Mouse (Mus musculus) R1 (cell line): Measurements from ENCODE around the gene Schip1.

ENCODE experiments used
- DNase-seq: peaks from one replicate; pipeline ENCODE4 v3.0.0-alpha.2; 2018; ENCODE audit warnings: low read depth, low spot score

The Schip1 gene

DNA sequence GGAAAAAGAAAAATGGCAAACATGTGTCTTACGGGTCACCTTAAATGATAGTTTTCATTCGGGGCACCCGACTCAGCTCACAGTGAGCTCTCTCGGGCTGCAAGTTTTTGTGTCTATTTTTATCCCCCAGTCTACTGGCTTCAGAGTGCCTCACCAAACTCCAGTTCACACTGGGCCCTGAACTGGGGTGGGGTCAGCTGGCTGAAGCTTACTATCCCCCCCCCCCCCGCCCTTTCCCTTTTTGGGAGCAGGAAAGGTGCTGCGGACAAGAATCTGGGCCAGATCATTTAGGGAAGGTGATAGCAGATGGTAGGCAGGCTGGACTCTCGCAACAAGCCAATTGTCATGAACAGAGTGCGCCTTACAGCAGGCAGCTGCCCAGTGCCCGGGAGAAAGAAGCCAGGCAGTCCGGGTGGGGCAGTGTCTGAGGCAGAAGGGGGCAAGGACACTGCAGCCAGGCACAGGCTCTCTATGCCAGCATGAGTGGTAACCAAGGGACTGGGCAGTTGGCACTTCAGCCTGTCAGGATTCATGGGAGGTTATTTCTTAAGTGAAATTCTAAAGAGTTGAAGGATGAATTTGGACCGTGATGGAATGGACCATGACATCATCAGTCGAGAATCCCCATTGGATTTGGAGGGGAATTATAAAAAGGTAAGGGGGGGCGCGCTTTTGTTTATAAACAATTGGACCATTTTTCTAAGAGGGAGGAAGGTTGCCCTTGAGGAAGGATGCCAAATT is 519.3 kb downstream of the Schip1 start:
- DNase-seq, result no peak

- no peak for DNase-seq
Measured at GRCm38 (mm10) chr3:68585213-68585612, 520.6 kb downstream of the Schip1 start.

DNA sequence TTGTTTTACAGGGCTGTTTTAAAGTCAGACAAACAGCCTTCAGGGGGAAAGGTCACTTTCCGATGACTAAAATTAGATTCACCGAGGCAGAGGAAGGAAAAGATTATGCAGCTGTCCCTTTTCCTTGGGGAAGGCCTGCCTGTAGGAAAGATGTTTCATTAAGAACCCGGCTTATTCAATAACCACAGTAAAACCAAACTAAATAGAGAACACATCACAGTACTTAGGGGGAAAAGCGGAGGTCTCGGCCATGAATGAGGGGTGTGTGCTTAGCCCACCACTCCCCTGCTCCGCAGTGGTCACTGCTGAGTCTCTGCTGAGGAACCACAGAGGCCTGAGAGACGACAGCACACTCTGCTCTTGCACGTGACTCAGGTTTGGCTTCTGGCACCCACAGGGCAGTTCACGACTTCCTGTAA is 522.1 kb downstream of the Schip1 start:
- no peak for DNase-seq

DNA sequence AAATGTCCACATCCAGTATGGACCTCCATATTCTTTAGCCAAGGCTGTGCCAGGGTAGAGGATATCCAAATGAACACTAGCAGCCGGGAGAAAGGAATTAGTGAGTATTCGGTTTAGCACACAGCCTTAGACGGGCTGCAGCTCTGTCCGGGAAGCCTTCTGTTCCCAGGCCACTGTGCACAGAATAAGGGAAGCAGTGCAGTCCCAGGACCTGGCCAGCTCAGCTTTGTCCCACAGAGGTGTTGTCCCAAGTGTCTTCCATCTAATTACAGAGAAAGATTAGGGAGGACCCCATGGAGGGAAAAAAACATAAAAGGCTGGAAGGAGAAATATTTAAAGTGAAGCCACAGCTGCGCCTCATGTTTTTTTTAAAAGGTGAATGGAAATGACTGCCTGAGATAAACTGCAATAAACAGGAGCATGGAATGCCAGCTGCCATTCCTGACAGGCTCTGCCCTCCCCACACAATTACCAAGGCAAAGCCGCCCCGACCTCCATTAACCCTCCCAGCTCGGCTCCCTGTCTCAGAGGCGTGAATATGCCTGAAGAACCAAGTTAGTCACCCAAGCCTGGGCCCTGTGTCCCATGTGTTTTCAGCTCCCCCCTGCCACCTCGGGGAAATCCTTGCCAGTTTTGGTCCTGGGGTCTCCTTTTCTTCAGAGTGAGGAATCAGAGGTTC is 523.1 kb downstream of the Schip1 start:
- no peak for DNase-seq

- DNase-seq, result no peak
Measured at GRCm38 (mm10) chr3:68589220-68589840, 524.7 kb downstream of the Schip1 start.

DNA sequence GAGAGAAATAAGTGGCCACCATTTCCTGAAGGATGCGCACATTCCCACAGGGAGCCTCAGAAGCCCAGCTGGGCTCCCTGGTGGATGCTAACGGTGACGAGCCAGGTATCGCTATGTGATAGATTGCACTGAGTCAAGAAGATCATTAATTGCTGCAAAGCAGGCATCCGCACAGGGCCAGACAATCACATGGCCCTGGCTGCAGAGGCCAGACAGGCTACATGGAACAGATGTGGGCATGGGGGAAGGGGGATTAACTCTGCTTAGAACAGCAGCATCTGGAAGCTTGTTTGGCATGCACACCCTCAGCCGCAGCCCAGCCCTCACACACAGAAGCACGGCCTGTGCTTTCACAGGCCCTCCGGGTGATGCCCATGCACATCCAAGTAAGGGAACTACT is 525.8 kb downstream of the Schip1 start:
- DNase-seq, result no peak

- DNase-seq, result no peak
Measured at GRCm38 (mm10) chr3:68592575-68592974, 528.0 kb downstream of the Schip1 start.

GRCm38 (mm10) chr3:68593073-68593867 is 528.7 kb downstream of the Schip1 start:
- DNase-seq, result no peak

DNA sequence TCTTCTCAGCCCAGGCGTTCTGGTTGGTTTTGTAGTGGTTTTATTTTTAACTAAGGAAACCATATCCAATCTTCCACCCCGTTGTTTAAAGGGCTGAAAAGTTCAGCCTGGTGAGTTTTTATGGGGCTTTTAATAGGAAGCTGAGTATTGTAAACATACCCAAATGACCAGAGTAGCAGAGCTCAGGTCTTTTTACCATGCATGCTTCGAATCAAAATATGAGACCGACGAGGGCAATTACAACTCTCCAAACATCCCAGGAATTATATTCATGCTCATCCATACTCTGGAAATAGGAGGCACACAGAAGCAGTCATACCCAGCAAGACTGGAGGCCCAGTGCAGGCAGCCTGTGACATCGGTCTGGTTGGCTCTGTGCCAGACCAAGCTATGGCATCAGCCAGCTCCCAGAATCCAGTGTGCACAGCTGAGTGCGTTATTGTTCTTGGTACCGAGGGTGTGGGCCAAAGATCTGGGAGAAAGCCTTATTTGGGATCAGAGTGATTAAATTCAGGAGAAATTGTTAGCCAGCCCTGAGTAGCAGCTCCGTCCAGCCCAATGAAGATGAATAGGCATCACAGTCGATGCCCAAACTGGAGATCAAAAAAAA is 530.8 kb downstream of the Schip1 start:
- no peak for DNase-seq

DNA sequence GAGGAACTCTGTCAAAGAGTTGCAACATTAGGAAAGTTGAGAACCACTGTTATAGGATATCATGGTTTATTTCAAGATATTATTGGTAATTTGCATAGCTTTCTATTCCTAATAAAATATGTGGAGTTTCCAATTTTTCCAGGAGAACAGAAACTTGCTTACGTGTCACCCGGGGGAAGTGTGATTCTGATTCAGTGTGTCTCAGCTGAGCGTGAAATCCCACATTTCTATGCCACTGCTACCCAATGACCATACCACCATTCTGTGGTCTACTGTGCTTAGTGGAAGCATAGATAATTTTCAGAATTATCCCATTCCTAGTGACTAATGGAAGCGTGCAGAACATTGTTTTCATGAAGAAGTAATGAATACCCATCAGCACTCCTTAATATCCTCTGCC is 532.3 kb downstream of the Schip1 start:
- no peak for DNase-seq

- no peak for DNase-seq
Measured at GRCm38 (mm10) chr3:68602891-68603290, 538.3 kb downstream of the Schip1 start.

- no peak for DNase-seq
Measured at GRCm38 (mm10) chr3:68604467-68604866, 539.9 kb downstream of the Schip1 start.

DNA sequence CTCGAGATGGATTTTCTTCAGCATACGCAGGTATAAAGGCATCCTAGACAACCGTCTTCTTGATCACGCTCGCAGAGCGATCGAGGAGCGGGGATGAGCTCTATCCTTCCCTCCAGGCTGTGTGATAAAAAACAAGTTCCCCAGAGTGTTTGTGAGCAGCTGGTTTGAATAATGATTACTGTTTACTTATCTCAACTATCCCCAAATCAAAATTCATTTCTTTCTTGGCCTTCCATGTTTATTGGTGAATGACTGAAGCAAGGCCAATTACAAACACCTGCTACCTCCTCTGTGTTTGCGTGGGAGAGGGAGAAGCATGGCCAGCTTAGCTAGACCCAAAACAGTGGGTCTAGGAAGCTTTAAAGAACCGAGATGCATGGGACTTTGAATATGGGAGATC is 540.4 kb downstream of the Schip1 start:
- DNase-seq, result no peak

- DNase-seq, result no peak
Measured at GRCm38 (mm10) chr3:68605942-68606603, 541.5 kb downstream of the Schip1 start.

DNA sequence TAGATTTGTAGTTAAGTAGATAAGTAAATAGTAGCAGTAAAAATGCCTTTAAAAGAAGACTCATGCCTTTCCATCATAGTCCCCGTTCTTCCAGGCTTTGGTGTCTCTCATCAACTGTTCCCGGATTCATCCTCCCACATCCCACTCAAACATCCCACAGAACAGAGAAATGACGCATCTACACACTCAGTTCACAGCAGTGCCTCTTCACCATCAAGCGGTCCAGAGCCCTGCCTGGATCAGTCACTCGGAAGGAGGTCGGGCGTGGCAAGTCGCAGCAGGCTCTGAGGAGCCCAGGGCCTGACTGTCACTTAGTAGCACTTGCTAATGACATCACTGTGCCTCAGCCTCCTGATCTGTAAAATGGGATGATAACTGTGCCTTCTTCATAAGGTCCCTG is 542.1 kb downstream of the Schip1 start:
- DNase-seq, result no peak

DNA sequence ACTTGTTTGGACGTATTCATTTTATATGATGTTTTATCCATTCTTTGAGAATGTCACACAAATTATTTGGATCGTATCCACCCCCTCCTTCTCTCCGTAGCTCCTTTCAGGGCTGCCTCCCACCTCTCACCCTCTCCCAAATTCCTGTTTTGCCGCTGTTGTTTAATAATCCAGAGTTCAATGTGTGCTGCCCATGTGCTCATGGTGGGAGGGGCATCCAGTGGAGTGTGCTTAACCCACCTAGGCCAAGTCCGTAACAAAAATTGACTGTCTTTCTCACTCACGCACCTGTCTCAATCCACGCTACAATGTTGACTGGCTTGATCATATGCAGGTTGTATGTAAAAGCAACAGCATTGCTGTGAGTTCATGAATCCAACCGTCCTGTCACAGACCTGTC is 542.7 kb downstream of the Schip1 start:
- DNase-seq, result no peak

GRCm38 (mm10) chr3:68608848-68609497 is 544.4 kb downstream of the Schip1 start:
- peak; percentile 27 for DNase-seq

DNA sequence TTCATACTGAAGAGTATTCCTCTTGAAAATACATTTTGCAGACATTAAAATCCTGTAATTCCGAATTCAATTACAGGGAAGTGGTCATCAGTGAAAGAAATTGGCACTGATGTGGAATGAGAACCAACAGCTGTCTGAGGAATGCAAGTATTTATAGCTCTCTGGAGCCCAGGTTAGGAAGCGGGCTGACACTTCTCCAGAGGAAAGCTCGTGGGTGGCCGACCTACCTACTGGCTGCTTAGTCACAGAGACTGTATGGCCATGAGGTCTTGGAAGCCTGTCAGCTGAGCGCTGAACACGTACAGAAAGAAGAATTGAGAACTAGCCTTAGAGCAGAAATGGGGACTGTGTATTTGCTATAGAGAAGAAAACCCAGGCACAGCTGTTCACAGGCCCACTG is 545.4 kb downstream of the Schip1 start:
- no peak for DNase-seq

DNA sequence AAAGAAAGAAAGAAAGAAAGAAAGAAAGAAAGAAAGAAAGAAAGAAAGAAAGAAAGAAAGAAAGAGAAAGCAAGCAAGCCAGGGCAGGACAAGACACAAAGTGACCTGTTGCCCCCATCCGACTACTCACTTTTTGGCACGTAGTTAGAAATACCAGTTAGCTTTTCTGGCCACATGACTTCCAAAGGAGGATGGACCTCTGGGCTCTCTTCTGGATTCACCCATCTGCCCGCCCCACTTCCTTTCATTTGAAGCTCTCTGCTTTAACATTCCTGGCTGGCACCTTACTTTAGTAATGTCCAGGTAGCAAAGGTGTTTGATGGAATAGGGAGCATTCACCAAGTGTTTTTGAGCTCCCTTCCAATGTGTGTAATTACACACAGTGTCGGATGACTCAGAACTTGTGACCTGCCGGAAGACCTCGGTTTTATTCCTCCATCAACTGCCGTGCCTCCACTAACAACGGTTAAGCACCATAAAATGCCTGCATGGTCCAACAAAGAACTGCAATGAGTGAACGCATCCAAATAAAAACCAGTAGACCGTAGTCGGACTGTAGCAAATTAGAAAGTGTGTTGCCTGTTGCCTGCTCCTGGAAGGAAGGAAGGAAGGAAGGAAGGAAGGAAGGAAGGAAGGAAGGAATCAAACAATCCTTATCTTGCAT is 546.1 kb downstream of the Schip1 start:
- no peak for DNase-seq
